Mouse (Mus musculus) G1E (cell line): ENCODE measurements around the gene Kcnh7. TPM values are rescaled to one million over a fixed set of nuclear protein-coding genes. Genes with fewer than 3 reads are reported as not detected.

ENCODE experiments used
- ATAC-seq: 2 replicates; pipeline ENCODE4 v1.8.0; 2016; ENCODE audit warnings: mild to moderate bottlenecking; ENCODE audit not compliant: insufficient number of reproducible peaks, poor library complexity, low FRiP score, severe bottlenecking; ENCODE audit errors: extremely low read depth
- DNase-seq: peaks from one replicate; pipeline ENCODE4 v3.0.0; 2012; ENCODE audit warnings: low spot score
- H3K27me3 ChIP-seq: 2 replicates; pipeline ENCODE4 v1.6.1; 2012; ENCODE audit warnings: mild to moderate bottlenecking, low read length, inconsistent platforms; ENCODE audit not compliant: insufficient read depth
- H3K36me3 ChIP-seq: replicated peaks from 2 replicates; pipeline ENCODE3; 2012; ENCODE audit warnings: mild to moderate bottlenecking, inconsistent platforms
- H3K4me1 ChIP-seq: 2 replicates; pipeline ENCODE4 v1.6.1; 2012; ENCODE audit warnings: low read depth, low read length, inconsistent platforms, mixed read lengths; ENCODE audit not compliant: insufficient read depth
- H3K4me3 ChIP-seq: 2 replicates; pipeline ENCODE4 v1.5.1; 2012; ENCODE audit warnings: low read depth, mild to moderate bottlenecking, inconsistent platforms, low read length, moderate library complexity, mixed read lengths
- H3K9me3 ChIP-seq: replicated peaks from 2 replicates; pipeline ENCODE4 v1.6.1; 2012; ENCODE audit warnings: inconsistent platforms
- CTCF ChIP-seq: IDR thresholded peaks from 2 replicates; pipeline ENCODE4 v1.5.1; 2012; ENCODE audit warnings: low read depth, low read length, inconsistent platforms, mixed read lengths
- GATA1 ChIP-seq: IDR thresholded peaks from 2 replicates; pipeline ENCODE4 v1.6.1; 2012; ENCODE audit warnings: borderline replicate concordance, low read length, inconsistent platforms, mixed read lengths
- GATA2 ChIP-seq: IDR thresholded peaks from 2 replicates; pipeline ENCODE4 v1.6.1; 2012; ENCODE audit warnings: low read depth, low read length, inconsistent platforms, borderline replicate concordance
- POLR2AphosphoS5 ChIP-seq: IDR thresholded peaks from 2 replicates; pipeline ENCODE4 v1.6.1; 2012; ENCODE audit warnings: low read depth, low read length, inconsistent platforms; ENCODE audit not compliant: insufficient replicate concordance
- TAL1 ChIP-seq: conservative IDR thresholded peaks from 2 replicates; pipeline ENCODE4 v1.6.1; 2012; ENCODE audit warnings: low read depth, low read length, inconsistent platforms, mixed read lengths
- polyA plus RNA-seq: library from polyadenylated mRNA; stranded (reverse); fragments of >175 nt; gene quantifications from 2 replicates; pipeline ENCODE4 v1.2.3, GENCODE M21; 2012
- total RNA-seq, 2 experiments: library from RNA; stranded (forward) in 1 of 2; stranded (reverse) in 1 of 2; fragments of 200-1000 nt in 1 of 2; fragments of >200 nt in 1 of 2; fragmentation: Nextera tagmentation in 1 of 2; gene quantifications; 2 replicates each; pipeline ENCODE4 v1.2.3; 2014 to 2017

Kcnh7 gene
- total and polyA plus RNA-seq, 3 experiments: 0.11 TPM; not detected in 2

GRCm38 (mm10) chr2:63090447-63090846, 93.6 kb downstream of the Kcnh7 start:
- ATAC-seq (no peak), DNase-seq (no peak)
- TF ChIP-seq TAL1 (no peak), POLR2AphosphoS5 (no peak), GATA1 (no peak), GATA2 (no peak), CTCF (no peak)
- no peak overlapping the region for H3K4me3 ChIP-seq
- no peaks in the 10 kb centered on the region for H3K36me3 ChIP-seq
- H3K4me1 ChIP-seq: no peaks in the 10 kb centered on the region
- H3K27me3 ChIP-seq: no peaks in the 10 kb centered on the region
- H3K9me3 ChIP-seq: no peaks in the 10 kb centered on the region

GRCm38 (mm10) chr2:63058386-63058785, 125.7 kb downstream of the Kcnh7 start:
- H3K9me3 ChIP-seq: no peaks in the 10 kb centered on the region
- TF ChIP-seq POLR2AphosphoS5 (no peak), TAL1 (no peak)
- DNase-seq: no peak
- H3K36me3 ChIP-seq: no peaks in the 10 kb centered on the region
- ATAC-seq: no peak
- H3K4me3 ChIP-seq: no peak overlapping the region
- no peaks in the 10 kb centered on the region for H3K4me1 ChIP-seq
- no peaks in the 10 kb centered on the region for H3K27me3 ChIP-seq

GRCm38 (mm10) chr2:63049884-63050283, 134.2 kb downstream of the Kcnh7 start:
- Histone ChIP-seq H3K4me3 (no peak overlapping the region), H3K36me3 (no peaks in the 10 kb centered on the region), H3K4me1 (no peaks in the 10 kb centered on the region), H3K27me3 (no peaks in the 10 kb centered on the region), H3K9me3 (no peaks in the 10 kb centered on the region)
- DNase-seq (no peak), ATAC-seq (no peak)
- TF ChIP-seq TAL1: no peak
- TF ChIP-seq GATA1: no peak
- TF ChIP-seq CTCF: no peak
- no peak for TF ChIP-seq POLR2AphosphoS5
- no peak for TF ChIP-seq GATA2

- ATAC-seq (no peak), DNase-seq (no peak)
Measured at GRCm38 (mm10) chr2:63039718-63040117, 144.4 kb downstream of the Kcnh7 start.

GRCm38 (mm10) chr2:63014909-63015308, 169.2 kb downstream of the Kcnh7 start:
- Histone ChIP-seq H3K4me1 (no peaks in the 10 kb centered on the region), H3K36me3 (no peaks in the 10 kb centered on the region), H3K27me3 (no peaks in the 10 kb centered on the region), H3K4me3 (no peak overlapping the region), H3K9me3 (no peaks in the 10 kb centered on the region)
- TF ChIP-seq GATA1 (no peak), POLR2AphosphoS5 (no peak), GATA2 (no peak), TAL1 (no peak), CTCF (no peak)
- ATAC-seq (no peak), DNase-seq (no peak)

More at GRCm38 (mm10) chr2:63039718-63040117, 144.4 kb downstream of the Kcnh7 start:
- Histone ChIP-seq H3K27me3 (no peaks in the 10 kb centered on the region), H3K4me3 (no peak overlapping the region), H3K4me1 (no peaks in the 10 kb centered on the region), H3K36me3 (no peaks in the 10 kb centered on the region), H3K9me3 (no peaks in the 10 kb centered on the region)
- no peak for TF ChIP-seq CTCF

GRCm38 (mm10) chr2:63009141-63009540, 174.9 kb downstream of the Kcnh7 start:
- no peaks in the 10 kb centered on the region for H3K27me3 ChIP-seq
- no peak for DNase-seq
- ATAC-seq: no peak
- H3K4me3 ChIP-seq: no peak overlapping the region
- TF ChIP-seq POLR2AphosphoS5 (no peak), CTCF (no peak), GATA2 (no peak), GATA1 (no peak), TAL1 (no peak)
- H3K36me3 ChIP-seq: no peaks in the 10 kb centered on the region
- no peaks in the 10 kb centered on the region for H3K9me3 ChIP-seq
- no peaks in the 10 kb centered on the region for H3K4me1 ChIP-seq

GRCm38 (mm10) chr2:63002784-63003183, 181.3 kb downstream of the Kcnh7 start:
- H3K4me1 ChIP-seq: no peaks in the 10 kb centered on the region
- no peaks in the 10 kb centered on the region for H3K36me3 ChIP-seq
- ATAC-seq (no peak), DNase-seq (no peak)
- H3K4me3 ChIP-seq: no peak overlapping the region
- TF ChIP-seq GATA2 (no peak), TAL1 (no peak), POLR2AphosphoS5 (no peak), CTCF (no peak), GATA1 (no peak)
- H3K27me3 ChIP-seq: no peaks in the 10 kb centered on the region
- H3K9me3 ChIP-seq: no peaks in the 10 kb centered on the region
